Mouse (Mus musculus): ENCODE measurements at regions not wholly inside any gene's neighbourhood (a gene's known extent, or its start where the extent isn't known, plus 50 kb on each side); places are given as distances from the start of the nearest gene placed in this dataset.

DNA sequence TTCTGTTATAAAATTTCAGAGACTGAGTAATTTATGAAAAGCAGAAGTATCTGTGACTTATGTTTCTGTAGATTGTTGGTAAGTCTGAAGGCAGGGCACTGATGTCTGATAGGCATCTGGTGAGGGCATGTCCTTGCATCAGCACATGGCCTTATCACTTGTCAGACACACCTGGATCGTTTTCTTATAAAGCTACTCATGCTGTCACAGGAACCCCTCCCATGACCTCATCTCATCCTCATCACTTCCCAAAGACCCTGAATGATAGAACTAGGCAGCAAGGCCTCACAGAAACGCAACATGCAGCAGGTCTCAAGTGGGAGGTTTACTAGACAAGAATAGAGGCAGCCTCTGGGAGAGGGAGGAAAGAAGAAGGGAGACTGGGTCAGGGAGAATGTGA, 107.0 kb upstream of the Sall1 start:
- DNase-seq, result no peak

GRCm38 (mm10) chr8:89141529-89142235, 97.7 kb upstream of the Sall1 start:
- peak; percentile 30 for DNase-seq

GRCm38 (mm10) chr8:89139876-89140275, 95.9 kb upstream of the Sall1 start:
- DNase-seq, result no peak

- DNase-seq, result peak; percentile 42
Measured at GRCm38 (mm10) chr8:89138416-89139125, 94.6 kb upstream of the Sall1 start.

GRCm38 (mm10) chr8:89134581-89135484, 90.9 kb upstream of the Sall1 start:
- peak; percentile 53 for DNase-seq

GRCm38 (mm10) chr8:89134058-89134457, 90.1 kb upstream of the Sall1 start:
- no peak for DNase-seq

GRCm38 (mm10) chr8:89121051-89121450, 77.1 kb upstream of the Sall1 start:
- DNase-seq, result no peak

- DNase-seq, result no peak
Measured at GRCm38 (mm10) chr8:89107895-89108660, 64.1 kb upstream of the Sall1 start.

GRCm38 (mm10) chr8:89106346-89106745, 62.4 kb upstream of the Sall1 start:
- no peak for DNase-seq

DNA sequence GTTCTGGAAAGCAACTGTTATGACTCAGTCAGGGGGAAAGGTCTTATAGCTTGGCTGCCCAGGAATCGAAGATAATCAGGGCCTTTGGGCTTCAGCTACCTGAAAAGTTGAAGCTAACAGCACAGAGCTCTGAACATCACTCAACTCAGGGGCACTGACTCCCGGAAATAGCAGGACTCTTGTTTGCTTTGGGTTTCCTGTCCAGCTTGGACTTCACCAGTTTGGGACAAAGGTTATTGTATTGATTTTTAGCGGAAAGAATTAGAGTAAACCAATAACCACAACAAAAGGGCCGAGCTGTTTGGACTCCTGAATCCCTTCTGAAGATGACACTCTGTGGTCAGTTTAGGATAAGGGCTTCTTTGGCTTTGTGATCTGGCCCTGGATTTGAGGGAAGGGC, 53.4 kb upstream of the Sall1 start:
- no peak for DNase-seq

Measured in retina, postnatal 1 day (tissue).